Mouse (Mus musculus) C2C12 (cell line): ENCODE results near the gene Mdm1. TPM values are rescaled to one million over a fixed set of nuclear protein-coding genes. Genes with fewer than 3 reads are reported as not detected.
"Not testable (repeated sequence)": the region's sequence is repeated elsewhere in the genome, so short reads cannot be mapped to it uniquely, and the experiment has no call there.

ENCODE experiments used
- H3K27me3 ChIP-seq: one replicate; pipeline ENCODE4 v1.6.1; 2011; ENCODE audit not compliant: control insufficient read depth, insufficient read depth, insufficient read length
- H3K36me3 ChIP-seq: one replicate; pipeline ENCODE4 v1.6.1; 2011; ENCODE audit not compliant: control insufficient read depth, insufficient read depth
- H3K4me3 ChIP-seq: one replicate; pipeline ENCODE4 v1.5.1; 2011; ENCODE audit warnings: mild to moderate bottlenecking, control low read depth; ENCODE audit not compliant: poor library complexity, insufficient read depth, severe bottlenecking
- H3K79me2 ChIP-seq: one replicate; pipeline ENCODE4 v1.6.1; 2011; ENCODE audit not compliant: control insufficient read depth, insufficient read depth
- H3K79me3 ChIP-seq: one replicate; pipeline ENCODE4 v1.6.1; 2011; ENCODE audit warnings: low read depth, control low read depth
- H3ac ChIP-seq: one replicate; pipeline ENCODE3; 2011; ENCODE audit warnings: low read depth; ENCODE audit not compliant: control insufficient read depth, insufficient read length
- CEBPB ChIP-seq: IDR thresholded peaks from one replicate; pipeline ENCODE4 v1.6.1; 2011; ENCODE audit warnings: low read depth, mild to moderate bottlenecking, control low read depth, moderate library complexity
- CTCF ChIP-seq: IDR thresholded peaks from one replicate; pipeline ENCODE4 v1.5.1; 2011; ENCODE audit not compliant: control insufficient read depth, insufficient read depth, insufficient read length
- FOSL1 ChIP-seq: IDR thresholded peaks from one replicate; pipeline ENCODE4 v1.8.0; 2011; ENCODE audit warnings: mild to moderate bottlenecking, low read length; ENCODE audit not compliant: poor library complexity, insufficient read depth, severe bottlenecking
- MAX ChIP-seq: IDR thresholded peaks from one replicate; pipeline ENCODE4 v1.6.1; 2011; ENCODE audit warnings: mild to moderate bottlenecking, control low read depth
- MYOD1 ChIP-seq: IDR thresholded peaks from one replicate; pipeline ENCODE4 v1.6.1; 2011; ENCODE audit warnings: low read depth; ENCODE audit not compliant: control insufficient read depth, insufficient read length
- MYOG ChIP-seq: IDR thresholded peaks from one replicate; pipeline ENCODE4 v1.6.1; 2011; ENCODE audit not compliant: control insufficient read depth, insufficient read length; ENCODE audit errors: extremely low read depth
- USF1 ChIP-seq: IDR thresholded peaks from one replicate; pipeline ENCODE4 v1.6.1; 2011; ENCODE audit warnings: low read depth, mild to moderate bottlenecking, control low read depth, moderate library complexity
- polyA plus RNA-seq: library from polyadenylated mRNA; unstranded; fragments of >200 nt; fragmentation: generic; extraction: Trizol; gene quantifications from one replicate; pipeline ENCODE4 v1.2.1, GENCODE M21; 2012; ENCODE audit warnings: missing spikeins

The Mdm1 gene
- polyA plus RNA-seq, 1 experiment: 7.2 TPM

GRCm38 (mm10) chr10:118169212-118169611, 27.6 kb downstream of the Mdm1 start:
- Histone ChIP-seq H3K79me3 (no peaks in the 10 kb centered on the region), H3K27me3 (no peaks in the 10 kb centered on the region), H3K4me3 (no peak overlapping the region), H3K79me2 (no peaks in the 10 kb centered on the region), H3K36me3 (peaks cover 31% of the 10 kb centered on the region), H3ac (no peak overlapping the region)
- TF ChIP-seq CTCF (no peak), MYOD1 (no peak)

DNA sequence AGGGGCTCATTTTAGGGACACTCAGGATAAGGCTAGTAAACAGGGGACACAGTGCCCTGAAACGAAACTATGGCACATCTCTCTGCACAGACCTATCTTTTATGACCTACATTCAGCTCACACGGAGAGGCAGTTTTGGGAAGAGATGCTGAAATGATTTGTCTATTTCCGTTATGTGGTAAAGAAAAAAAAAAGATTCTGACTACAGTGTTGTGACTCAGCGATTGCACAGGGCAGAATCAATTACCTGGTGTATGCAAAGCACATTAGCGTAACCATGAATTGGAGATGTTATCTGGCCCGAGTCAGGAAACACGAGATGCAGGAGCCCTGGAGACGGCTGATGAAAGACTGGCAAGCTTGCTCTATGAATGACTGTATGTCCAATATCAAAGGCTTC, 30.8 kb downstream of the Mdm1 start:
- peaks cover 12% of the 10 kb centered on the region for H3K36me3 ChIP-seq

GRCm38 (mm10) chr10:118172876-118173275, 31.3 kb downstream of the Mdm1 start:
- TF ChIP-seq CEBPB: peak; percentile 92
- TF ChIP-seq FOSL1: no peak
- TF ChIP-seq MYOD1: no peak
- no peak for TF ChIP-seq CTCF
- H3K79me3 ChIP-seq: no peaks in the 10 kb centered on the region
- H3K4me3 ChIP-seq: no peak overlapping the region
- no peaks in the 10 kb centered on the region for H3K79me2 ChIP-seq
- H3K36me3 ChIP-seq: peaks cover 10% of the 10 kb centered on the region
- no peaks in the 10 kb centered on the region for H3K27me3 ChIP-seq
- H3ac ChIP-seq: no peak overlapping the region

More for the DNA sequence above, 30.8 kb downstream of the Mdm1 start:
- no peaks in the 10 kb centered on the region for H3K79me3 ChIP-seq
- no peak overlapping the region for H3ac ChIP-seq
- H3K27me3 ChIP-seq: no peaks in the 10 kb centered on the region
- TF ChIP-seq MYOG: no peak
- TF ChIP-seq USF1: no peak
- no peak for TF ChIP-seq MAX
- peak; percentile 36 for TF ChIP-seq MYOD1
- TF ChIP-seq FOSL1: peak; percentile 80
- no peak for TF ChIP-seq CTCF
- TF ChIP-seq CEBPB: peak; percentile 80
- H3K4me3 ChIP-seq: no peak overlapping the region
- no peaks in the 10 kb centered on the region for H3K79me2 ChIP-seq

DNA sequence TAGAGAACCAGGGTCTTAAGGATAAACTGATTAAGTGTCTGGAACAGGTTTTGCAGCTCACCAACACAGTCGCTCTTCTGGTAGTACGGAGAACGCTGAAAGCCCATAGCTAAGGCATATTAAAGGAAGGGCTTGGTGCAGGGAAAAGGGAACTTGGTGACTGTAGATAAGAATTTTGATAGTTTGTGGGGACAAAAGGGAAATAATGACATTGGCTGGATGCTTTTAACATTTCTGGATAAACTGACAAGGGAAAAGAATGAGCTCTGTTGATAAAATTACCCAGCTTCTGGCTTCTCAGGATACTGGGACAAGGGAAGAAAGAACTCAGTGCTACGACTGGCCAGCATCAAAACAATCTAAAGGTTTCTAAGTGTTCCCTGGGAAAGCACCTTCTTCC, 33.9 kb downstream of the Mdm1 start:
- H3K4me3 ChIP-seq, H3K36me3 ChIP-seq, H3K79me2 ChIP-seq, H3K27me3 ChIP-seq, H3K79me3 ChIP-seq, H3ac ChIP-seq: not testable (repeated sequence)

DNA sequence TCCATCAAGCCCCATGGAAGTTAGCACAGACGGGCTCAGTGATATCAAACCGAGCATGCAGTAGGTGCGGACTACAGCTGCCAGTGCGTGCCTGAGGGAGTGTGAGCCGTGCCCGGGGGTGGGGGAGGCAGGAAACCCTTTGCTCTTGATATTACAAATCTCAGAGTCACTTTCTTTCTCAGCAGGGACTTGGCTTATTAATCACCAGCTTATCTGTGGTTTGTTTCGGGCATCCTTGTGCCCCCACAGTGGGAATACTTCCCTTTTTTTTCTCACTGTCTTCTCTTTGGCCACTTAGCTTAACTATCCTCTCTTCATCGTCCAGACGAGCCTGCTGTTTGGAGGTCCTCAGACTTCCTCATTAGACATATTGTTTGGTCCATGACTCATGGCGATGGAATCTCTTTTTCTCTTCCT, 37.1 kb downstream of the Mdm1 start:
- TF ChIP-seq MAX (no peak), MYOG (no peak), FOSL1 (no peak), CEBPB (no peak), MYOD1 (no peak), CTCF (no peak), USF1 (no peak)
- Histone ChIP-seq H3K27me3 (no peaks in the 10 kb centered on the region), H3K36me3 (no peaks in the 10 kb centered on the region), H3K79me2 (no peaks in the 10 kb centered on the region), H3K4me3 (no peak overlapping the region), H3ac (no peak overlapping the region), H3K79me3 (no peaks in the 10 kb centered on the region)

GRCm38 (mm10) chr10:118179265-118179664, 37.7 kb downstream of the Mdm1 start:
- TF ChIP-seq CTCF (no peak), MYOD1 (no peak)
- Histone ChIP-seq H3K79me2 (no peaks in the 10 kb centered on the region), H3ac (no peak overlapping the region), H3K79me3 (no peaks in the 10 kb centered on the region), H3K36me3 (no peaks in the 10 kb centered on the region), H3K27me3 (no peaks in the 10 kb centered on the region), H3K4me3 (no peak overlapping the region)

DNA sequence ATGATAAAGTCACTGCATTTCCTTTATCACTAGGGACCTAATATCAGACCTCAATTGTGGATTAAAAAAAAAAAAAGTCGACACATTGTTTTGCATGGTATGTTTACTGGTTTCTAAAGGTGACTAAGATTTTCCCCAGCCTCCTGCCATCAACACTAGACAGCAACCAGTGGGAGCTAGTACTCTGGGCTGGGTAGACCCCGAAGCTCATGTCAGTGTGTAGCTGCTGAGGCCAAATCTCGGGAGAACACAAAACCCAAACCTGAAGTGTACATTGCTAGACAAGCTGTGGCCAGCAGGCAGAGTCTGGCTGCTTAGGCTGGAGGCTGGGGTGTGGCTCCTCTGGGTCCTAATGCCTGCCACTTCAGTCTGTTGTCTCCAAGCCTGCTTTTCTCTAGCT, 53.5 kb downstream of the Mdm1 start:
- not testable (repeated sequence) for H3K79me3 ChIP-seq, H3K4me3 ChIP-seq, H3K79me2 ChIP-seq, H3ac ChIP-seq, H3K36me3 ChIP-seq, H3K27me3 ChIP-seq
